Mouse (Mus musculus): ENCODE data around the gene Fam98b. TPM values are rescaled to one million over a fixed set of nuclear protein-coding genes. Genes with fewer than 3 reads are reported as not detected.

The Fam98b gene
- polyA plus RNA-seq, 1 experiment from 2014 or later, result 13.2 TPM

DNA sequence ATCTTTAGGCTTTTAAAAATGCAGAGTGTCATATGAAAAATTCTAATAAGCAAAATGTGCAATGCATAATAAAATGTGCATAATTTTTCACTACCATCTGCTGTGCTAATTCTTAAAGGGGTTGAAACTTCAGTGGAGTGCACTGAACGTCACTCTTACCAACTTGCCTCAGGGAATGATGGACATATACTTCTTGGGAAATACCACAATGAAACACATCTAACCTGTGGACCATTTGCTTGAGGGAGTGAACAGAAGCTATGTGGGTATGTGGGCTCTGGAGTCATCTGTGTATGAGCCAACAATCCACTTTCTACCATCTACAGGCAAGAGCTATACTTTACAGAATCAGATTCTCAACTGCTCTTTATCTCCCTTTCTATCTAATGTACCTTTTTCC, 61.8 kb downstream of the Fam98b start:
- 83% methylated on average over 1 of the region's 1 CpGs for WGBS
- H3K27me3 ChIP-seq (ENCODE audit: control insufficient read depth, insufficient read depth, low read length), result no peaks in the 10 kb centered on the region
- H3K36me3 ChIP-seq (ENCODE audit: control insufficient read depth, insufficient read depth, low read length), result no peaks in the 10 kb centered on the region
- H3K4me1 ChIP-seq (ENCODE audit: control insufficient read depth, insufficient read depth, low read length), result no peaks in the 10 kb centered on the region
- H3K9me3 ChIP-seq (ENCODE audit: control insufficient read depth, low read depth, low read length), result no peaks in the 10 kb centered on the region
- no peak overlapping the region for H3K4me2 ChIP-seq (replicated peaks; ENCODE audit: low read depth, low read length)
- no peak overlapping the region for H3K9ac ChIP-seq (replicated peaks; ENCODE audit: low read depth, low read length)
- no peak overlapping the region for H3K4me3 ChIP-seq (ENCODE audit: low read depth, low read length)
- no peak for ATAC-seq (ENCODE audit: insufficient number of reproducible peaks, insufficient read depth, low FRiP score, low read depth)
- H3K27ac ChIP-seq (ENCODE audit: low read length), result no peak overlapping the region

DNA sequence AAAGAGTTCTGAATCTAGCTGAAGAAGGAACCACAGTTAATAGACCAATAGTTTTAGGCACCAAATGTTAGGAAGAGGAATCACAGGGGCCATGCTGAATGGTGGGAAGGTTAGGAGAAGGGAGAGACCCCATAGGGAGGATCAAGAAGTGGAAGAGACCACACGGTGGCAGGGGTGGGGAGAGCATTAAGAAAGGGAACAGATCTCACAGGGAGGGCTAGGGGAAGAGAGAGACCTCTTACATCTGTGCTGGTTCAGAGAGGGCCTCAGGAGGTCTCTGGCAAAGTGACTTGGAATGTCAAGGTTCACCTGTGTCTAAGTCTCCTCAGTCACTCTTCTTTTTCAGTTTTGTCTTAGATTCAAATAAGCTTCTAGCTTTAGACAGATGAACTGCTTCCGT, 62.5 kb downstream of the Fam98b start:
- Histone ChIP-seq H3K27ac (ENCODE audit: low read length) (no peak overlapping the region), H3K9ac (replicated peaks; ENCODE audit: low read depth, low read length) (no peak overlapping the region), H3K36me3 (ENCODE audit: control insufficient read depth, insufficient read depth, low read length) (no peaks in the 10 kb centered on the region), H3K4me3 (ENCODE audit: low read depth, low read length) (no peak overlapping the region), H3K27me3 (ENCODE audit: control insufficient read depth, insufficient read depth, low read length) (no peaks in the 10 kb centered on the region), H3K4me2 (replicated peaks; ENCODE audit: low read depth, low read length) (no peak overlapping the region), H3K4me1 (ENCODE audit: control insufficient read depth, insufficient read depth, low read length) (no peaks in the 10 kb centered on the region), H3K9me3 (ENCODE audit: control insufficient read depth, low read depth, low read length) (no peaks in the 10 kb centered on the region)
- 45% methylated on average over 2 of the region's 2 CpGs for WGBS
- no peak for ATAC-seq (ENCODE audit: insufficient number of reproducible peaks, insufficient read depth, low FRiP score, low read depth)

DNA sequence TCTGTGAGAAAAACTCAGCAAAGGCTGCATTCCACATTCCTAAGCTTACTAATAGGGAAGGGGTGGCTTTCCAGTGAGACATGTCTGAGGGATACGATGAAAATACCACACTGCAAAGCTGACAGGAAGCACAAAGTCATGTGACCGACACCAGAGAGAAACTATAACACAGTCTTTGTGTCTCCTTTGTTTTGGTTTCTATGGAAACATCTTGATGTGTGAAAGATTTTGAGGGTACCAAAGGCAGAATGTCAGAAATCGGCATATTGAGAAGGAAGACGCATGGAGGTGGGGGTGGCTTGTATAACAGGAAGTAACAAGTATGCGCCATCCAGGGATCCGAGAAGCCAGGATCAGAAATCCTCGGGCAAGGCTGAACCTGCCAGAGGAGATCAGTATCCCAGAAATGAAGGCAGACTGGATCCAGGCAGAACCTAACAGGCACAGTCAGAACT, 62.9 kb downstream of the Fam98b start:
- H3K27ac ChIP-seq (ENCODE audit: low read length), result no peak overlapping the region
- no peak overlapping the region for H3K4me3 ChIP-seq (ENCODE audit: low read depth, low read length)

DNA sequence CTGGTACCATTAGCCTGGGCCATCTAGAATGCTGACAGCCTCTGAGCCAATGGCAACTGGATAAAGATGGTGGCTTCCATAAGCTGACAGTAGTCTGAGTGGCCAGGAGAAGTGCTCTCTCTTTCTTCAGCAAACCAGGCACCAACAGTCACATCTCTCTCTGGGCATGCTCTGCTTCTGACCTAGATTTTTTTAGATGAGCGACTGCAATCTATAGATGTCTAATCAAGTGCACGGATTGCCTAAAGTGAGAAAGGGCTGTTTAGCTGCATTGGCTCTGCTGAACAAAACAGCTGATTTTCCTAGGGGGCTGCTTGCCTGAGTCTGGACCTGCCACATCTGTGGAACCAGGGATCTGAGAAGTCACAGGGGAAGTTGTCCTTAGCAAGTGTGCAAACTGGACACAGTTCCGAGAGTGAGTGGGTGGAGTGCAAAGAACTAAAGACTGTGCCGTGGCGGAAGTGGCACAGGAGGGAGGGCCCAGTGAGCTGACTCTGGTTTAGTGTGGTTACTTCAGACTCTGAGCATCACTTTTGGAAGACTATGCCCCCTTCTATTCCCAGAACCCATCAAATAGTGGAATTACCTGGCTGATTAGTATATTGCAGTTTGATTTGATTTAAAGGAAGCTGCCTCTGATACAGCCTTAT, 64.2 kb downstream of the Fam98b start:
- no peaks in the 10 kb centered on the region for H3K9me3 ChIP-seq (ENCODE audit: control insufficient read depth, low read depth, low read length)
- no peak for ATAC-seq (ENCODE audit: insufficient number of reproducible peaks, insufficient read depth, low FRiP score, low read depth)
- 92% methylated on average over 5 of the region's 5 CpGs for WGBS
- H3K4me1 ChIP-seq (ENCODE audit: control insufficient read depth, insufficient read depth, low read length), result no peaks in the 10 kb centered on the region
- no peaks in the 10 kb centered on the region for H3K27me3 ChIP-seq (ENCODE audit: control insufficient read depth, insufficient read depth, low read length)
- H3K4me2 ChIP-seq (replicated peaks; ENCODE audit: low read depth, low read length), result no peak overlapping the region
- H3K36me3 ChIP-seq (ENCODE audit: control insufficient read depth, insufficient read depth, low read length), result no peaks in the 10 kb centered on the region
- no peak overlapping the region for H3K27ac ChIP-seq (ENCODE audit: low read length)
- H3K4me3 ChIP-seq (ENCODE audit: low read depth, low read length), result no peak overlapping the region
- H3K9ac ChIP-seq (replicated peaks; ENCODE audit: low read depth, low read length), result no peak overlapping the region

More for the DNA sequence above, 62.9 kb downstream of the Fam98b start:
- Histone ChIP-seq H3K4me1 (ENCODE audit: control insufficient read depth, insufficient read depth, low read length) (no peaks in the 10 kb centered on the region), H3K27me3 (ENCODE audit: control insufficient read depth, insufficient read depth, low read length) (no peaks in the 10 kb centered on the region), H3K9me3 (ENCODE audit: control insufficient read depth, low read depth, low read length) (no peaks in the 10 kb centered on the region), H3K9ac (replicated peaks; ENCODE audit: low read depth, low read length) (no peak overlapping the region), H3K4me2 (replicated peaks; ENCODE audit: low read depth, low read length) (no peak overlapping the region), H3K36me3 (ENCODE audit: control insufficient read depth, insufficient read depth, low read length) (no peaks in the 10 kb centered on the region)
- ATAC-seq (ENCODE audit: insufficient number of reproducible peaks, insufficient read depth, low FRiP score, low read depth), result no peak
- 75% methylated on average over 7 of the region's 7 CpGs for WGBS

DNA sequence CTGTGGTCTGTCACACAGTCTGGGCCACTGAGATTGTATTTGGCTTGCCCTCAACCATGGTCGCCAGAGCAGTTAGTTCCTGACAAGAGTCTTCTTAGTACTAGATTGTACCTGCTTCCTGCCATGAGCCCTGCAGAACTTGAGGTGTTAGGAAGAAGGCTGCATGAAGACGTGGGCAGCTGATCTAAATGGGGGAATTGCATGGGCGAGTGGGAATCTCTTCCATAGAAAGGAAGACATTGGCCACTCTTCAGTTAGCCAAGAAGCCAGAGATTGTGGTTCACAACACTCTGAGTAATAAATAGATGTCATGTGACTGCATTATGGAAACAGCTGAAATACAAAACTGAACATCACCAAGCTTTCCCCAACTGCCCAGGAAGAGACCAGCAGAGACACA, 69.5 kb downstream of the Fam98b start:
- H3K9me3 ChIP-seq (ENCODE audit: control insufficient read depth, low read depth, low read length), result no peaks in the 10 kb centered on the region
- H3K4me3 ChIP-seq (ENCODE audit: low read depth, low read length), result no peak overlapping the region
- 75% methylated on average over 3 of the region's 3 CpGs for WGBS
- H3K27ac ChIP-seq (ENCODE audit: low read length), result no peak overlapping the region
- H3K27me3 ChIP-seq (ENCODE audit: control insufficient read depth, insufficient read depth, low read length), result no peaks in the 10 kb centered on the region
- no peak for ATAC-seq (ENCODE audit: insufficient number of reproducible peaks, insufficient read depth, low FRiP score, low read depth)
- H3K4me1 ChIP-seq (ENCODE audit: control insufficient read depth, insufficient read depth, low read length), result no peaks in the 10 kb centered on the region
- no peak overlapping the region for H3K9ac ChIP-seq (replicated peaks; ENCODE audit: low read depth, low read length)
- H3K36me3 ChIP-seq (ENCODE audit: control insufficient read depth, insufficient read depth, low read length), result no peaks in the 10 kb centered on the region
- H3K4me2 ChIP-seq (replicated peaks; ENCODE audit: low read depth, low read length), result no peak overlapping the region

Other genes starting within 250 kb of the Fam98b start
- 18.0 and 19.1 TPM in 2 replicates for gene Spred1, start 128.4 kb upstream of the Fam98b start, polyA plus RNA-seq (2014; fragmentation: Nextera tagmentation; extraction: Ambion mirVana)
- 2.3 TPM in 2 replicates for gene Rasgrp1, start 93.3 kb downstream of the Fam98b start, polyA plus RNA-seq (2014; fragmentation: Nextera tagmentation; extraction: Ambion mirVana)